29 mouse cellular contexts compared by ENCODE assay signal in genomic region chr2:27829551-27829950, GRCm38 (mm10). TPM values are rescaled to one million over a fixed set of nuclear protein-coding genes. Genes with fewer than 3 reads are reported as not detected.
A peak's percentile ranks its signal among the peaks of the same experiment; 100 is the strongest.
DNase-seq lines count a peak whose midpoint lies in the region; ATAC-seq and TF ChIP-seq lines count a peak whose summit lies in the region.
"Had no signal": no experiment of that assay in that cellular context is flagged by ENCODE, and none has a peak within 500 bp of the region (broad histone marks: within the 10 kb centered on the region; RNA-seq: fewer than 3 reads in every experiment).

No protein-coding gene starts in this region.

- no peak for ATAC-seq in lung, embryonic 14.5 days (ENCODE audit: insufficient read depth)
- ATAC-seq: forebrain, embryonic 14.5 days; inflammation-experienced regulatory T-cells, adult 6 months; liver, embryonic 12.5 days; liver, postnatal 0 days; lung, postnatal 0 days had no signal

- 49% methylated on average over 5 of the region's 5 CpGs for WGBS in lung, embryonic 14.5 days

- no peaks in the 10 kb centered on the region for H3K36me3 ChIP-seq in lung, embryonic 14.5 days (ENCODE audit: insufficient read depth)
- H3K36me3 ChIP-seq: heart, embryonic 12.5 days; hindbrain, embryonic 13.5 days; kidney, embryonic 15.5 days; liver, embryonic 12.5 days; neural tube, embryonic 15.5 days had no signal

- H3K9me3 ChIP-seq in lung, embryonic 14.5 days (ENCODE audit: low read depth, low read length) = no peaks in the 10 kb centered on the region
- H3K9me3 ChIP-seq: heart, embryonic 12.5 days; hindbrain, embryonic 13.5 days; kidney, embryonic 15.5 days; liver, embryonic 12.5 days; neural tube, embryonic 15.5 days had no signal

- no peak for TF ChIP-seq CTCF in lung, embryonic 14.5 days (IDR thresholded peaks at IDR 0.05; ENCODE audit: low read depth)

- H3K27me3 ChIP-seq in lung, embryonic 14.5 days (ENCODE audit: insufficient read depth, low read length) = no peaks in the 10 kb centered on the region
- H3K27me3 ChIP-seq: heart, embryonic 12.5 days; hindbrain, embryonic 13.5 days; kidney, embryonic 15.5 days; liver, embryonic 12.5 days; neural tube, embryonic 15.5 days had no signal

- no peaks in the 10 kb centered on the region; the same call in 1 of the 2 replicates for H3K4me1 ChIP-seq in lung, embryonic 14.5 days (ENCODE audit: insufficient read depth)
- H3K4me1 ChIP-seq: hindbrain, embryonic 13.5 days; kidney, embryonic 15.5 days; liver, embryonic 12.5 days; neural tube, embryonic 15.5 days had no signal

- H3K4me3 ChIP-seq in lung, embryonic 14.5 days (ENCODE audit: low read depth, low read length) = no peak overlapping the region
- H3K4me3 ChIP-seq: heart, embryonic 12.5 days; hindbrain, embryonic 13.5 days; kidney, embryonic 15.5 days; left cerebral cortex, adult 2 months; liver, embryonic 12.5 days; neural tube, embryonic 15.5 days had no signal

- DNase-seq in cerebellum, adult 9-10 months = peak; percentile 20
- DNase-seq in cerebellum, adult 11 months = no peak
- DNase-seq in lung, embryonic 14.5 days = peak; percentile 19
- DNase-seq in lung, postnatal 4 days = no peak
- peak; percentile 13 to 18 for DNase-seq in cerebellum, postnatal 36 days
- DNase-seq in gastrocnemius, postnatal 10 days = no peak
- no peak for DNase-seq in thymus, postnatal 36 days
- DNase-seq: adrenal gland, adult 2 months; adrenal gland, postnatal 36 days; gastrocnemius, postnatal 25 days; heart, adult 11 months; heart, postnatal 4 days; kidney, adult 18-20 months; kidney, postnatal 25 days; liver, postnatal 0 days; midbrain, embryonic 14.5 days; retina, postnatal 1 day; right cerebral cortex, postnatal 14 days; thymus, postnatal 14 days had no signal

- H3K4me2 ChIP-seq in lung, embryonic 14.5 days = no peak overlapping the region
- H3K4me2 ChIP-seq: heart, embryonic 12.5 days; hindbrain, embryonic 13.5 days; kidney, embryonic 15.5 days; liver, embryonic 12.5 days; neural tube, embryonic 15.5 days had no signal

- H3K9ac ChIP-seq in lung, embryonic 14.5 days = no peak overlapping the region
- H3K9ac ChIP-seq: heart, embryonic 12.5 days; hindbrain, embryonic 13.5 days; kidney, embryonic 15.5 days; liver, embryonic 12.5 days; liver, postnatal 0 days; neural tube, embryonic 15.5 days had no signal

- no peak overlapping the region for H3K27ac ChIP-seq in lung, embryonic 14.5 days (ENCODE audit: low read depth)
- H3K27ac ChIP-seq: hindbrain, embryonic 13.5 days; kidney, embryonic 15.5 days; left cerebral cortex, adult 2 months; liver, embryonic 12.5 days; macrophage; neural tube, embryonic 15.5 days had no signal

RNA-seq across cellular contexts. Expression of gene Col5a1, which starts 56.7 kb away (rescaled TPM):
- polyA plus RNA-seq in lung, embryonic 14.5 days (2014; fragmentation: Nextera tagmentation; extraction: Ambion mirVana) = 81.7 and 83.2 TPM in 2 replicates
- total RNA-seq in gastrocnemius, postnatal 10 days (2021) = 100 to 1,000 TPM; 204 to 280 TPM
- polyA plus RNA-seq: inflammation-experienced regulatory T-cells, adult 6 months had no signal

Comparison
In these comparisons a context has a peak if more than half of its experiments do, and no peak if none do; other contexts are left out.
1. DNase-seq: peak in cerebellum, adult 9-10 months (single experiment), lung, embryonic 14.5 days (single experiment) and cerebellum, postnatal 36 days (2 of 2); none in cerebellum, adult 11 months (single experiment), lung, postnatal 4 days (0 of 2), gastrocnemius, postnatal 10 days (single experiment) and thymus, postnatal 36 days (0 of 2).